Mouse (Mus musculus) sigmoid colon, adult 10 weeks (tissue): Measurements from ENCODE around the gene Atg4a. TPM values are rescaled to one million over a fixed set of nuclear protein-coding genes. Genes with fewer than 3 reads are reported as not detected.

Experiments used
- polyA plus RNA-seq: library from polyadenylated mRNA; stranded (reverse); fragments of 350-450 nt; fragmentation: Illumina TruSeq; extraction: RNeasy Lipid Tissue Mini Kit (QIAGEN cat#74804); gene quantifications from one replicate; pipeline ENCODE4 v1.2.3, GENCODE M21; 2014; ENCODE audit warnings: low read depth, low replicate concordance

Gene Atg4a
- 65.9 TPM for polyA plus RNA-seq

GRCm38 (mm10) chrX:140956272-140956940 is at the start of gene Atg4a, which contains the start of gene Psmd10:
Atg4a (plus strand) TSS chrX:140956907.
Psmd10 (minus strand) TSS chrX:140956728.

GRCm38 (mm10) chrX:140907360-140907759 is 49.3 kb upstream of the Atg4a start, which contains the start of gene Vsig1:
Vsig1 (plus strand) TSS chrX:140907608.

Other genes with a start within 250 kb of the Atg4a start
- not detected for gene Tex13b, start 143.5 kb upstream of the Atg4a start, polyA plus RNA-seq
- gene Vsig1, start 49.3 kb upstream of the Atg4a start, polyA plus RNA-seq, result 19.3 TPM
- 46.0 TPM for gene Psmd10, start 179 bp upstream of the Atg4a start, polyA plus RNA-seq